Mouse (Mus musculus) heart, adult 2 months (tissue): ENCODE results near the gene Cntnap3. TPM values are rescaled to one million over a fixed set of nuclear protein-coding genes. Genes with fewer than 3 reads are reported as not detected.

Experiments used
- DNase-seq, 2 experiments: peaks; one replicate each; pipeline ENCODE4 v3.0.0; 2021
- H3K27ac ChIP-seq: fragments of 200-600 bp; 2 replicates; pipeline ENCODE4 v1.8.1; 2022
- H3K27me3 ChIP-seq: fragments of 200-500 bp; 2 replicates; pipeline ENCODE4 v1.6.1; 2012; ENCODE audit warnings: mild to moderate bottlenecking, low read length, inconsistent platforms, mixed read lengths; ENCODE audit not compliant: control insufficient read depth, insufficient read depth
- H3K36me3 ChIP-seq: fragments of 200-500 bp; 2 replicates; pipeline ENCODE4 v1.6.1; 2012; ENCODE audit warnings: low read length, inconsistent platforms; ENCODE audit not compliant: control insufficient read depth, insufficient read depth
- H3K4me1 ChIP-seq: fragments of 200-500 bp; 2 replicates; pipeline ENCODE4 v1.6.1; 2011; ENCODE audit warnings: low read length; ENCODE audit not compliant: control insufficient read depth, insufficient read depth
- H3K4me3 ChIP-seq: fragments of 200-600 bp; 2 replicates; pipeline ENCODE4 v1.8.1; 2022
- H3K79me2 ChIP-seq: fragments of 200-500 bp; replicated peaks from 2 replicates; pipeline ENCODE4 v1.6.1; 2012; ENCODE audit warnings: mild to moderate bottlenecking, inconsistent platforms, low read length, moderate library complexity, mixed read lengths; ENCODE audit not compliant: control insufficient read depth, insufficient read depth
- H3K9ac ChIP-seq: fragments of 200-500 bp; 2 replicates; pipeline ENCODE4 v1.6.1; 2012; ENCODE audit warnings: low read depth, mild to moderate bottlenecking, control low read depth, inconsistent platforms, low read length, mixed read lengths
- CTCF ChIP-seq: fragments of 200-600 bp; IDR thresholded peaks from 2 replicates; pipeline ENCODE4 v1.8.1; 2022; ENCODE audit warnings: antibody characterized with exemption, mild to moderate bottlenecking, moderate library complexity
- EP300 ChIP-seq: fragments of 200-500 bp; IDR thresholded peaks from 2 replicates; pipeline ENCODE4 v1.6.1; 2011; ENCODE audit warnings: low read depth, low read length, control low read depth; ENCODE audit not compliant: insufficient read depth
- POLR2A ChIP-seq: fragments of 200-500 bp; IDR thresholded peaks from 2 replicates; pipeline ENCODE4 v1.6.1; 2011; ENCODE audit warnings: mild to moderate bottlenecking, low read depth, low read length, control low read depth; ENCODE audit not compliant: insufficient read depth
- WGBS: fragments of 180-500 bp; shearing (Covaris S2); methylation state at CpG from one replicate; pipeline ENCODE4 v1.1.7; 2018; 5-methylcytosine and 5-hydroxymethylcytosine counted together
- intact Hi-C: fragments of 180-260 bp; cut with DNase I; formaldehyde crosslinking; loops from one replicate; pipeline ENCODE4 v1.15.1; 2025
- polyA plus RNA-seq: library from polyadenylated mRNA; depleted of rRNA; stranded (reverse); fragments of >200 nt; gene quantifications from 2 replicates; pipeline ENCODE4 v1.2.3, GENCODE M21; 2012; rRNA removed
- total RNA-seq, 2 experiments: library from RNA; stranded (reverse); gene quantifications; 2 replicates each; pipeline ENCODE4 v1.2.3; 2021

Cntnap3 gene
- total and polyA plus RNA-seq, 3 experiments: not detected

DNA sequence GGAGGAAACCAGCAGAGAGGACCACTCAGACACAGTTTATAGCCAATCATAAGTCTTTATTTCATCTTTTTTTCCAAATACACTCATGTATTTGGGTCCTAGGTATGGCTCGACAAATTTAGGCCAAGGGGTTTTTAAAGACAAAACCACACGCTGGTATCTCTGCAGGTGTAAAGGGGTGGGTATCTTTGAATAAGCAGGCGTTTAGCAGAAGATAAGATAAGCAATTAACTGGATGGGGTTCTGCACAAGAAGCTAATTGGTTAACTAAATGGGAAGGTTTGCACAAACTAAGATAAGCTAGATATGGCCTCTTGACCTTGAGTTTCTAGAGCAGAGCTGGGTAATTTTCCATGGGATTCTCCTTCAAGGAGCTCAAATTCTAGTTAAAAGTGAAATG, 171.5 kb downstream of the Cntnap3 start:
- no peak for DNase-seq
- Histone ChIP-seq H3K79me2 (no peaks in the 10 kb centered on the region), H3K4me3 (no peak overlapping the region), H3K9ac (no peak overlapping the region), H3K27ac (no peak overlapping the region), H3K4me1 (no peaks in the 10 kb centered on the region), H3K36me3 (no peaks in the 10 kb centered on the region), H3K27me3 (no peaks in the 10 kb centered on the region)
- WGBS: 29% methylated on average over 3 of the region's 3 CpGs
- no peak for TF ChIP-seq POLR2A
- TF ChIP-seq CTCF: no peak
- no peak for TF ChIP-seq EP300
- intact Hi-C loops: no loop called here

DNA sequence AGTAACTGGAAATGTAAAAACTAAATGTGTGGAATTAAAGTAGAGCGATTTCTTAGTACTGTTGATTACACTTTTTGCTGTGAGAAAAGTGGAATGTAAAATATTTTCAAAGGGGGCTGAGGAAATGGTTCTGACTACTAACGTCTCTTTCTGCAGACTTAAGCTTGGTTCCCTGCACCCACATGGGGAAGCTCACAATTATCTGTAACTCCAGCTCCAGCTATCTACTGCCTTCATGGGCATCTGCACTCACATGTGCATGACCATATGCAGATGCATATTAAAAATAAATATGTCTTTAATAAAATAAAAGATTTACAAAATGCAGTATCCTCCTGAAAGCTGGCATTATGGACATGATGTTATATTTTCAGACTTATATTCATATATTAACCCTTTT, 187.0 kb downstream of the Cntnap3 start:
- WGBS: 67% methylated on average over 2 of the region's 2 CpGs
- no peaks in the 10 kb centered on the region for H3K4me1 ChIP-seq
- no peak overlapping the region for H3K27ac ChIP-seq
- intact Hi-C loops: no loop called here
- no peaks in the 10 kb centered on the region for H3K36me3 ChIP-seq
- DNase-seq: no peak
- H3K27me3 ChIP-seq: no peaks in the 10 kb centered on the region
- H3K9ac ChIP-seq: no peak overlapping the region
- TF ChIP-seq EP300 (no peak), POLR2A (no peak), CTCF (no peak)
- H3K79me2 ChIP-seq: no peaks in the 10 kb centered on the region
- H3K4me3 ChIP-seq: no peak overlapping the region

DNA sequence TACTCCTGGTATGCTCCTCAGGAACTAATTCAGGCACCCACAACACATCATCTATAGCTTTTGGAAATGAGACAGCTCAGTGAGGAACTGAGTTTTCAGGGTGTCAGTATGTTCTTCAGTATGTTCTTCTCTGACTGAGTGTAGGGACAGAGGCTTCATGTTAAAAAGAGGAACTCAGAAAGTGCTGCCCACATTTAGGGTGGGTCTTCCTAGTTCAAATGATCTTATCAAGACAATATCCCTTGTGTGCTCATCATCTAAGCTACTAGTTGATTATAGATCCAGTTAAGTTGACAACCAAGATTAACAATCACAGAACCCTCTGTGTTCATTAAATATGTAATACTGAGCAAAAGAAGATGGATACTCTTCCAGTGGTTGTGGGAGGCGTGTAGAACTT, 211.3 kb downstream of the Cntnap3 start:
- DNase-seq: no peak
- H3K36me3 ChIP-seq: no peaks in the 10 kb centered on the region
- H3K27me3 ChIP-seq: no peaks in the 10 kb centered on the region
- H3K4me1 ChIP-seq: no peaks in the 10 kb centered on the region
- WGBS: 49% methylated on average over 1 of the region's 1 CpGs
- no peak for TF ChIP-seq CTCF
- no peak for TF ChIP-seq EP300
- TF ChIP-seq POLR2A: no peak
- H3K27ac ChIP-seq: no peak overlapping the region
- H3K4me3 ChIP-seq: no peak overlapping the region
- H3K9ac ChIP-seq: no peak overlapping the region
- H3K79me2 ChIP-seq: no peaks in the 10 kb centered on the region
- intact Hi-C loops: no loop called here

Other genes with a start within 250 kb of the Cntnap3 start
- not detected for gene Spata31, start 13.5 kb upstream of the Cntnap3 start, total RNA-seq
- gene Spata31, start 13.5 kb upstream of the Cntnap3 start, polyA plus RNA-seq: not detected in 2 replicates
- not detected for gene Spata31d1c, start 129.1 kb upstream of the Cntnap3 start, total RNA-seq
- gene Spata31d1c, start 129.1 kb upstream of the Cntnap3 start, polyA plus RNA-seq: not detected in 2 replicates
- not detected for gene Prss47, start 148.8 kb upstream of the Cntnap3 start, total RNA-seq
- gene Prss47, start 148.8 kb upstream of the Cntnap3 start, polyA plus RNA-seq: not detected in 2 replicates
- gene Mfsd14b, start 209.0 kb upstream of the Cntnap3 start, total RNA-seq: 10 to 100 TPM; 15.3 to 15.4 TPM
- 7.9 and 13.0 TPM in 2 replicates for gene Mfsd14b, start 209.0 kb upstream of the Cntnap3 start, polyA plus RNA-seq
- not detected for gene Olfr465-ps1, start 234.1 kb upstream of the Cntnap3 start, total RNA-seq
- not detected in 2 replicates for gene Olfr465-ps1, start 234.1 kb upstream of the Cntnap3 start, polyA plus RNA-seq
- not detected for gene Olfr466, start 246.3 kb upstream of the Cntnap3 start, total RNA-seq
- gene Olfr466, start 246.3 kb upstream of the Cntnap3 start, polyA plus RNA-seq: not detected in 2 replicates